Mouse (Mus musculus) embryonic facial prominence, embryonic 13.5 days (tissue): Measurements from ENCODE around the gene Stk38l. TPM values are rescaled to one million over a fixed set of nuclear protein-coding genes. Genes with fewer than 3 reads are reported as not detected.

Source experiments
- ATAC-seq: fragments of 200-750 bp; cut with Nextera tagmentation; 2 replicates; pipeline ENCODE4 v1.8.0; 2017; ENCODE audit warnings: low read depth; ENCODE audit not compliant: insufficient number of reproducible peaks, insufficient read depth, low FRiP score, low TSS enrichment
- H3K27ac ChIP-seq: fragments of 300-500 bp; sonication (generic); 2 replicates; pipeline ENCODE4 v1.5.1; 2015; ENCODE audit warnings: moderate library complexity, mild to moderate bottlenecking, inconsistent platforms
- H3K27me3 ChIP-seq: fragments of 300-500 bp; sonication (generic); 2 replicates; pipeline ENCODE4 v1.6.1; 2015; ENCODE audit warnings: mild to moderate bottlenecking, inconsistent platforms
- H3K36me3 ChIP-seq: fragments of 300-500 bp; sonication (generic); 2 replicates; pipeline ENCODE4 v1.6.1; 2015; ENCODE audit warnings: mild to moderate bottlenecking, inconsistent platforms
- H3K4me1 ChIP-seq: fragments of 300-500 bp; sonication (generic); 2 replicates; pipeline ENCODE4 v1.6.1; 2015; ENCODE audit warnings: inconsistent platforms
- H3K4me2 ChIP-seq: fragments of 300-500 bp; sonication (generic); 2 replicates; pipeline ENCODE4 v1.6.1; 2015; ENCODE audit warnings: moderate library complexity, mild to moderate bottlenecking, inconsistent platforms
- H3K4me3 ChIP-seq: fragments of 300-500 bp; sonication (generic); 2 replicates; pipeline ENCODE4 v1.5.1; 2015; ENCODE audit warnings: mild to moderate bottlenecking, inconsistent platforms
- H3K9ac ChIP-seq: fragments of 300-500 bp; sonication (generic); 2 replicates; pipeline ENCODE4 v1.6.1; 2015; ENCODE audit warnings: mild to moderate bottlenecking, inconsistent platforms
- H3K9me3 ChIP-seq: fragments of 300-500 bp; sonication (generic); 2 replicates; pipeline ENCODE4 v1.6.1; 2016; ENCODE audit warnings: inconsistent platforms
- WGBS: fragments of 180-500 bp; shearing (Covaris S2); methylation state at CpG from one replicate; pipeline ENCODE4 v1.1.7; 2015; ENCODE audit warnings: mixed read lengths; 5-methylcytosine and 5-hydroxymethylcytosine counted together
- polyA plus RNA-seq: library from polyadenylated mRNA; unstranded; fragments of >200 nt; fragmentation: Nextera tagmentation; extraction: Ambion mirVana; gene quantifications from 2 replicates; pipeline ENCODE4 v1.2.1, GENCODE M21; 2015

Gene Stk38l
- polyA plus RNA-seq, 1 experiment from 2014 or later = 19.4 TPM

GRCm38 (mm10) chr6:146776610-146777389, 52.0 kb downstream of the Stk38l start:
- WGBS = 46% methylated on average over 2 of the region's 2 CpGs
- H3K27ac ChIP-seq = no peak overlapping the region
- H3K9ac ChIP-seq = no peak overlapping the region
- no peak for ATAC-seq
- no peak overlapping the region for H3K4me2 ChIP-seq
- no peaks in the 10 kb centered on the region for H3K9me3 ChIP-seq
- no peaks in the 10 kb centered on the region for H3K27me3 ChIP-seq
- peaks cover 30% of the 10 kb centered on the region for H3K36me3 ChIP-seq
- no peaks in the 10 kb centered on the region for H3K4me1 ChIP-seq
- H3K4me3 ChIP-seq = no peak overlapping the region

- H3K27me3 ChIP-seq = no peaks in the 10 kb centered on the region
- no peaks in the 10 kb centered on the region for H3K4me1 ChIP-seq
- no peak overlapping the region for H3K4me2 ChIP-seq
- no peak overlapping the region for H3K4me3 ChIP-seq
- H3K36me3 ChIP-seq = peaks cover 23% of the 10 kb centered on the region
- ATAC-seq = no peak
- H3K9me3 ChIP-seq = no peaks in the 10 kb centered on the region
- H3K27ac ChIP-seq = no peak overlapping the region
- WGBS = 96% methylated on average over 3 of the region's 3 CpGs
- no peak overlapping the region for H3K9ac ChIP-seq
These were observed 53.3 kb downstream of the Stk38l start for GRCm38 (mm10) chr6:146778055-146778454.

GRCm38 (mm10) chr6:146781566-146781965, 56.8 kb downstream of the Stk38l start:
- ATAC-seq = no peak
- 87% methylated on average over 3 of the region's 3 CpGs for whole genome bisulfite sequencing
- Histone ChIP-seq H3K9ac (no peak overlapping the region), H3K4me3 (no peak overlapping the region), H3K4me2 (no peak overlapping the region), H3K27ac (no peak overlapping the region), H3K27me3 (no peaks in the 10 kb centered on the region), H3K9me3 (0 out of 2 replicates have a peak, but pooled peaks cover 4% of the 10 kb centered on the region), H3K36me3 (peaks cover 12% of the 10 kb centered on the region), H3K4me1 (no peaks in the 10 kb centered on the region)

- 52% methylated on average over 3 of the region's 3 CpGs for WGBS
- no peak overlapping the region for H3K4me2 ChIP-seq
These were observed 68.7 kb downstream of the Stk38l start for GRCm38 (mm10) chr6:146793527-146793926.

GRCm38 (mm10) chr6:146795166-146795923, 70.5 kb downstream of the Stk38l start:
- peaks cover 12% of the 10 kb centered on the region for H3K4me1 ChIP-seq
- H3K27me3 ChIP-seq = peaks cover 13% of the 10 kb centered on the region
- 16% methylated on average over 22 of the region's 22 CpGs for WGBS
- H3K27ac ChIP-seq = no peak overlapping the region
- peak overlapping the region; percentile 73 for H3K4me2 ChIP-seq
- H3K36me3 ChIP-seq = no peaks in the 10 kb centered on the region
- peak overlapping the region; percentile 64 for H3K4me3 ChIP-seq
- no peaks in the 10 kb centered on the region for H3K9me3 ChIP-seq
- peak overlapping the region; percentile 82 for H3K9ac ChIP-seq
- 0 out of 2 replicates have a peak, but pooled peaks have one; percentile 38 for ATAC-seq

More at GRCm38 (mm10) chr6:146793527-146793926, 68.7 kb downstream of the Stk38l start:
- H3K36me3 ChIP-seq = no peaks in the 10 kb centered on the region
- H3K27me3 ChIP-seq = peaks cover 13% of the 10 kb centered on the region
- H3K27ac ChIP-seq = no peak overlapping the region
- no peaks in the 10 kb centered on the region for H3K9me3 ChIP-seq
- no peak overlapping the region for H3K4me3 ChIP-seq
- H3K9ac ChIP-seq = no peak overlapping the region
- peaks cover 12% of the 10 kb centered on the region for H3K4me1 ChIP-seq
- no peak for ATAC-seq

GRCm38 (mm10) chr6:146795924-146796545, 71.2 kb downstream of the Stk38l start, which contains the start of gene Arntl2:
Arntl2 (plus strand) TSS chr6:146796055.
- Histone ChIP-seq H3K27me3 (peaks cover 13% of the 10 kb centered on the region), H3K4me3 (peak within 1 kb of the TSS; percentile 64), H3K9ac (peak within 1 kb of the TSS; percentile 82), H3K27ac (no peak within 1 kb of the TSS), H3K36me3 (no peaks in the 10 kb centered on the region), H3K9me3 (no peaks in the 10 kb centered on the region), H3K4me1 (peaks cover 12% of the 10 kb centered on the region), H3K4me2 (peak within 1 kb of the TSS; percentile 73)
- ATAC-seq = peak; percentile 94
- WGBS = under 1% methylated on average over 36 of the region's 36 CpGs

GRCm38 (mm10) chr6:146797446-146797845, 72.7 kb downstream of the Stk38l start:
- H3K4me3 ChIP-seq = no peak overlapping the region
- no peaks in the 10 kb centered on the region for H3K9me3 ChIP-seq
- no peak overlapping the region for H3K27ac ChIP-seq
- H3K9ac ChIP-seq = no peak overlapping the region
- WGBS = 69% methylated on average over 5 of the region's 5 CpGs
- ATAC-seq = no peak
- H3K4me1 ChIP-seq = peaks cover 12% of the 10 kb centered on the region
- no peaks in the 10 kb centered on the region for H3K36me3 ChIP-seq
- no peak overlapping the region for H3K4me2 ChIP-seq
- H3K27me3 ChIP-seq = peaks cover 13% of the 10 kb centered on the region

GRCm38 (mm10) chr6:146809991-146810390, 85.2 kb downstream of the Stk38l start:
- no peak overlapping the region for H3K27ac ChIP-seq
- H3K9ac ChIP-seq = no peak overlapping the region
- ATAC-seq = no peak
- no peaks in the 10 kb centered on the region for H3K4me1 ChIP-seq
- no peaks in the 10 kb centered on the region for H3K9me3 ChIP-seq
- no peak overlapping the region for H3K4me3 ChIP-seq
- no peaks in the 10 kb centered on the region for H3K27me3 ChIP-seq
- WGBS = 89% methylated on average over 6 of the region's 6 CpGs
- no peak overlapping the region for H3K4me2 ChIP-seq
- peaks cover 49% of the 10 kb centered on the region for H3K36me3 ChIP-seq

GRCm38 (mm10) chr6:146813007-146813406, 88.2 kb downstream of the Stk38l start:
- no peak overlapping the region for H3K9ac ChIP-seq
- H3K4me3 ChIP-seq = no peak overlapping the region
- H3K36me3 ChIP-seq = peaks cover 42% of the 10 kb centered on the region
- H3K27ac ChIP-seq = no peak overlapping the region
- no peak for ATAC-seq
- 88% methylated on average over 5 of the region's 5 CpGs for WGBS
- no peaks in the 10 kb centered on the region for H3K4me1 ChIP-seq
- no peaks in the 10 kb centered on the region for H3K27me3 ChIP-seq
- no peaks in the 10 kb centered on the region for H3K9me3 ChIP-seq
- H3K4me2 ChIP-seq = no peak overlapping the region

- H3K27me3 ChIP-seq = no peaks in the 10 kb centered on the region
- peaks cover 10% of the 10 kb centered on the region; the same call in 1 of the 2 replicates for H3K36me3 ChIP-seq
- no peak overlapping the region for H3K4me3 ChIP-seq
- no peak overlapping the region for H3K27ac ChIP-seq
- WGBS = 83% methylated on average over 29 of the region's 29 CpGs
- H3K9ac ChIP-seq = no peak overlapping the region
- no peaks in the 10 kb centered on the region for H3K4me1 ChIP-seq
- no peaks in the 10 kb centered on the region for H3K9me3 ChIP-seq
- no peak overlapping the region for H3K4me2 ChIP-seq
- no peak for ATAC-seq
These were observed 95.6 kb downstream of the Stk38l start for GRCm38 (mm10) chr6:146820177-146820965.

- H3K9me3 ChIP-seq = no peaks in the 10 kb centered on the region
- WGBS = 92% methylated on average over 13 of the region's 13 CpGs
- no peak overlapping the region for H3K4me3 ChIP-seq
- no peak overlapping the region for H3K9ac ChIP-seq
- no peaks in the 10 kb centered on the region; the same call in 1 of the 2 replicates for H3K36me3 ChIP-seq
- H3K4me1 ChIP-seq = no peaks in the 10 kb centered on the region
- H3K4me2 ChIP-seq = no peak overlapping the region
- no peak overlapping the region for H3K27ac ChIP-seq
- H3K27me3 ChIP-seq = no peaks in the 10 kb centered on the region
- no peak for ATAC-seq
These were observed 97.2 kb downstream of the Stk38l start for GRCm38 (mm10) chr6:146821958-146822357.
